Mouse (Mus musculus) forebrain, embryonic 10.5 days (tissue): ENCODE data around the gene Vamp4. TPM values are rescaled to one million over a fixed set of nuclear protein-coding genes. Genes with fewer than 3 reads are reported as not detected.
A peak's percentile ranks its signal among the peaks of the same experiment; 100 is the strongest.

ENCODE experiments used
- DNase-seq: peaks from one replicate; pipeline ENCODE4 v3.0.0-alpha.2; 2017; ENCODE audit warnings: low spot score; ENCODE audit errors: extremely low spot score
- H3K27ac ChIP-seq: fragments of 300-500 bp; sonication (generic); 2 replicates; pipeline ENCODE4 v1.5.1; 2016; ENCODE audit warnings: mild to moderate bottlenecking
- H3K27me3 ChIP-seq: fragments of 300-500 bp; sonication (generic); 2 replicates; pipeline ENCODE4 v1.6.1; 2016; ENCODE audit warnings: mild to moderate bottlenecking; ENCODE audit not compliant: poor library complexity, severe bottlenecking
- H3K36me3 ChIP-seq: fragments of 300-500 bp; sonication (generic); replicated peaks from 2 replicates; pipeline ENCODE4 v1.6.1; 2016; ENCODE audit warnings: mild to moderate bottlenecking, moderate library complexity
- H3K4me1 ChIP-seq: fragments of 300-500 bp; sonication (generic); 2 replicates; pipeline ENCODE4 v1.6.1; 2016
- H3K4me3 ChIP-seq: fragments of 300-500 bp; sonication (generic); 2 replicates; pipeline ENCODE4 v1.5.1; 2016; ENCODE audit warnings: mild to moderate bottlenecking, moderate library complexity
- H3K9me3 ChIP-seq: fragments of 300-500 bp; sonication (generic); 2 replicates; pipeline ENCODE4 v1.6.1; 2016; ENCODE audit warnings: mild to moderate bottlenecking, moderate library complexity
- WGBS: fragments of 180-500 bp; shearing (Covaris S2); methylation state at CpG from one replicate; pipeline ENCODE4 v1.1.7; 2016; 5-methylcytosine and 5-hydroxymethylcytosine counted together
- polyA plus RNA-seq: library from polyadenylated mRNA; unstranded; fragments of >200 nt; fragmentation: Nextera tagmentation; extraction: Ambion mirVana; gene quantifications from 2 replicates; pipeline ENCODE4 v1.2.1, GENCODE M21; 2016

The Vamp4 gene
- polyA plus RNA-seq = 49.0 and 49.2 TPM in 2 replicates

DNA sequence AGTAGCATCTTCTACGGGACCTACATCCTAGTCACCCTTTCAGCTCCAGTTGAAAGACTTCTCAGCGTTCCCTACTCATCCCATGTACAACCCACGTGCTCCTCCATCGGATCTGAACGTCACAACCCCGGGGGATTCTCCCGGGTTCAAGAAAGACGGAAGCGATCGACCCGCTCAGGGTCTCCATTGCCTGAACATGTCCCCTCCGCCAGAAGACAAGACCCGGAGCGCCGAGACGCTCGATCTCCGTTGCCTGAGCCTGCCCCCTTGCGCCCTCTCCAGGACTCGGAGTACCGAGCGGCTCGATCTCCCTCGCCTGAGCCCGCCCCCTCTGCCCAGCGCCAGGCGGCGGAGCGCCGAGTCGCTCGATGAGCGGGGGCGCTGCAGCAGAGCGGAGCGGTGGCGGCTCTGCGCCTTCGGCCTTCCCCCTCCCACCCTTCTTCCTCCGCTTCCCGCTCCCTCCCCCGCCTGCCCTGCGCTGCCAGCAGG lies at the start of gene Vamp4:
Vamp4 (plus strand) TSS at position 256 of the 489 bp plus-strand sequence.
- peak within 1 kb of the TSS; percentile 94 for H3K4me3 ChIP-seq
- under 1% methylated on average over 42 of the region's 43 CpGs for WGBS

GRCm38 (mm10) chr1:162529651-162530050 lies 40.7 kb upstream of the Vamp4 start:
- Histone ChIP-seq H3K27me3 (peaks cover 19% of the 10 kb centered on the region), H3K4me1 (peaks cover 4% of the 10 kb centered on the region), H3K36me3 (peaks cover 38% of the 10 kb centered on the region), H3K27ac (no peak overlapping the region), H3K9me3 (peaks cover 7% of the 10 kb centered on the region), H3K4me3 (no peak overlapping the region)
- DNase-seq = no peak
- 65% methylated on average over 2 of the region's 2 CpGs for WGBS

More for the DNA sequence above, at the start of gene Vamp4:
- Histone ChIP-seq H3K9me3 (peaks cover 7% of the 10 kb centered on the region; the same call in 1 of the 2 replicates), H3K27me3 (no peaks in the 10 kb centered on the region), H3K36me3 (peaks cover 13% of the 10 kb centered on the region), H3K4me1 (peaks cover 27% of the 10 kb centered on the region), H3K27ac (peak within 1 kb of the TSS; percentile 98)
- DNase-seq = peak; percentile 96

GRCm38 (mm10) chr1:162530666-162531065 lies 39.6 kb upstream of the Vamp4 start:
- 53% methylated on average over 1 of the region's 1 CpGs for WGBS
- Histone ChIP-seq H3K36me3 (peaks cover 48% of the 10 kb centered on the region), H3K4me1 (peaks cover 4% of the 10 kb centered on the region), H3K27me3 (peaks cover 19% of the 10 kb centered on the region), H3K27ac (no peak overlapping the region), H3K9me3 (peaks cover 7% of the 10 kb centered on the region), H3K4me3 (no peak overlapping the region)
- DNase-seq = no peak

DNA sequence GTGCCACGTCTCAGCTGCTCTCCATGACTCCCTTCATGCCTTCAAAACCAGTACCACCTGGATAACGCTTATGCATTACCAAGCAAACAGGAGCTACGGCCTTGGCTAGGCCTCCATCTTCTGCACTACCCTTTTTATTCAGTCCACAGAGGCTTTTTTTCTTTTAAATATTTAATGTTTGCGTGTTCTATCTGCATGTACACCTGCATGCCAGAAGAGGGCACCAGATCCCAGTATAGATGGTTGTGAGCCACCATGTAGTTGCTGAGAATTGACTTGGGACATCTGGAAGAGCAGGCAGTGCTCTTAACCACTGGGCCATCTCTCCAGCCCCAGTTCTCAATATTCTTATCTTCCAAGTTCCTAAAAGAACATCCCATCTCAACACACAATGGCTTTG lies 38.7 kb upstream of the Vamp4 start:
- peaks cover 7% of the 10 kb centered on the region for H3K9me3 ChIP-seq
- peaks cover 57% of the 10 kb centered on the region for H3K36me3 ChIP-seq
- DNase-seq = no peak
- no peak overlapping the region for H3K27ac ChIP-seq
- H3K4me3 ChIP-seq = no peak overlapping the region
- 65% methylated on average over 4 of the region's 4 CpGs for WGBS
- peaks cover 19% of the 10 kb centered on the region for H3K27me3 ChIP-seq
- peaks cover 4% of the 10 kb centered on the region for H3K4me1 ChIP-seq

- H3K27ac ChIP-seq = no peak overlapping the region
- 83% methylated on average over 4 of the region's 4 CpGs for WGBS
- H3K4me1 ChIP-seq = peaks cover 4% of the 10 kb centered on the region
- H3K4me3 ChIP-seq = no peak overlapping the region
- peaks cover 19% of the 10 kb centered on the region for H3K27me3 ChIP-seq
- no peak for DNase-seq
- H3K9me3 ChIP-seq = peaks cover 7% of the 10 kb centered on the region
- H3K36me3 ChIP-seq = peaks cover 64% of the 10 kb centered on the region
Observed at GRCm38 (mm10) chr1:162532330-162532729, 38.0 kb upstream of the Vamp4 start.

DNA sequence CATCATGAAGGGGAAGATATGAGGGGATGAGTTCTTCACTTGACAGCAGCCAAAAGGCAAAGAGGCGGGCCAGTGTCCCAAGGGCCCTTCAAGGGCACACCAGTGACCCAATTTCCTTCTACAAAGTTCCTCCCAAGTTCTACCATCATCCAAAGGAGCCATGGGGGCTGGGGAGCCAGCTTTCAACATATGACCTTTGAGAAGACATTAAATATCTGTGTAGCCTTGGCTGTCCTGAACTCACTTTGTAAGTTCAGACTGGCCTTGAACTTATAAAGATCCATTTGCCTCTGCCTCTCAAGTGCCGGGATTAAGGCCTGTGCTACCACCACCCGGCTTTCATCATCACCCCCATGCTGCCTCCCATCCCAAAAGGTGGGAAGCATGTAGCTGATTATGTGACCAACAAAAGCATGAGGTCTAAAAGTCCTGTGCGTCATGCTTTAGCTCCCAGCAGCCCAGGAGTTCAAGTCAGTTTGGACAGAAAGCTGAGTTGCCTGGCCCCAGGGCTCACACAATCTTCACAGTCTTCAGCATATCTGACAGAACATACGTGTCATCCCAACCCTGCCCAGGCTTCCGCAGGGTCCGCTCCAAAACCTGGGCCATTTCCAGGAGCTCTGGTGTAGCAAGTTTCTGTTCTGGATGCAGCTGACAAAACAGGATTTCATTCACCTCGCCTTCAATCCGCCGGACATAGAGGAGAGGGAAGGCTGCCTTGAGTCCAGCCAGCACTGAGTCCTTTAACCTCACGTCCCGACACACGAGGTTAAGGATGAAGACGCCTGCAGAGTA lies 36.4 kb upstream of the Vamp4 start:
- Histone ChIP-seq H3K27ac (no peak overlapping the region), H3K4me1 (peaks cover 4% of the 10 kb centered on the region), H3K9me3 (no peaks in the 10 kb centered on the region), H3K4me3 (no peak overlapping the region), H3K27me3 (peaks cover 15% of the 10 kb centered on the region), H3K36me3 (peaks cover 73% of the 10 kb centered on the region)
- DNase-seq = no peak
- WGBS = 94% methylated on average over 14 of the region's 14 CpGs

DNA sequence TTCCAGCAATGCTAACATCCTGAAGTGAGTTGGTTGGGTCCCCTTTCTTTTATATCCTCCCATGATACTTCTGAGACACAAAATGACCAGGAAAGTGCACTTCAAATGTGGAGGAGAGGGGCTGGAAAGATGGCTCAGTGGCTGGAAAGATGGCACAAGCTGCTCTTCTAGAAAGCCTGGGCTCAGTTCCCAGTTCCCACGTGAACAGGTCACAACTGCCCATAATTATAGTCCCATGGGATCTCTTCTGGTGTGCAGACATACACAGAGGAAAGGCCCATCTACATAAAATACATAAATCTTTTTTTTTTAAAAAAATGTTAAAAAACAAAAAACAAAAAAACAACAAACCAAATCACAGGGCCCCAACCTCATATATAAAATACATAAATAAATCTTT lies 27.1 kb upstream of the Vamp4 start:
- Histone ChIP-seq H3K4me1 (peaks cover 20% of the 10 kb centered on the region), H3K27ac (no peak overlapping the region), H3K4me3 (no peak overlapping the region), H3K27me3 (no peaks in the 10 kb centered on the region), H3K36me3 (peaks cover 83% of the 10 kb centered on the region), H3K9me3 (no peaks in the 10 kb centered on the region)
- 89% methylated on average over 1 of the region's 1 CpGs for WGBS
- DNase-seq = no peak

DNA sequence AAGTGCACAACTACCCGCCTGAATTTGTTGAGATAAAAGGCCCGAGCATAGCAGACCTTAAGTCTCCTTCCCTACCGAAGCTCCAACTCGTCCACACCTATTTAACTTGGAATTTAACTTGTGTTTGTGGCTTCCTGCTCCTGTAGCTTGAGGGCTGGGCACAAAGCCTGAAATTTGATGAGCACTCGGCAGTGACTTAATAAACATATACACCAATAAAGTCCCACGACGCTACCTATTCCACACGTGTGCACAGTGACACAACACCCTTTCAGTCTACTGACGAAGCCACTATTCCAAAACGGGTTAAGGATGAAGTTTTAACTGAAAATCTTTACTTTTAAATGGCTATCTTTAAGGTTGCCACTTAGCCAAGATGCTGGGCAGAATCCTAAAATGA lies 22.7 kb upstream of the Vamp4 start:
- peaks cover 28% of the 10 kb centered on the region for H3K4me1 ChIP-seq
- H3K36me3 ChIP-seq = peaks cover 39% of the 10 kb centered on the region
- H3K9me3 ChIP-seq = no peaks in the 10 kb centered on the region
- peak overlapping the region; percentile 79 for H3K4me3 ChIP-seq
- no peak for DNase-seq
- peak overlapping the region; percentile 86 for H3K27ac ChIP-seq
- WGBS = 23% methylated on average over 10 of the region's 10 CpGs
- H3K27me3 ChIP-seq = no peaks in the 10 kb centered on the region

DNA sequence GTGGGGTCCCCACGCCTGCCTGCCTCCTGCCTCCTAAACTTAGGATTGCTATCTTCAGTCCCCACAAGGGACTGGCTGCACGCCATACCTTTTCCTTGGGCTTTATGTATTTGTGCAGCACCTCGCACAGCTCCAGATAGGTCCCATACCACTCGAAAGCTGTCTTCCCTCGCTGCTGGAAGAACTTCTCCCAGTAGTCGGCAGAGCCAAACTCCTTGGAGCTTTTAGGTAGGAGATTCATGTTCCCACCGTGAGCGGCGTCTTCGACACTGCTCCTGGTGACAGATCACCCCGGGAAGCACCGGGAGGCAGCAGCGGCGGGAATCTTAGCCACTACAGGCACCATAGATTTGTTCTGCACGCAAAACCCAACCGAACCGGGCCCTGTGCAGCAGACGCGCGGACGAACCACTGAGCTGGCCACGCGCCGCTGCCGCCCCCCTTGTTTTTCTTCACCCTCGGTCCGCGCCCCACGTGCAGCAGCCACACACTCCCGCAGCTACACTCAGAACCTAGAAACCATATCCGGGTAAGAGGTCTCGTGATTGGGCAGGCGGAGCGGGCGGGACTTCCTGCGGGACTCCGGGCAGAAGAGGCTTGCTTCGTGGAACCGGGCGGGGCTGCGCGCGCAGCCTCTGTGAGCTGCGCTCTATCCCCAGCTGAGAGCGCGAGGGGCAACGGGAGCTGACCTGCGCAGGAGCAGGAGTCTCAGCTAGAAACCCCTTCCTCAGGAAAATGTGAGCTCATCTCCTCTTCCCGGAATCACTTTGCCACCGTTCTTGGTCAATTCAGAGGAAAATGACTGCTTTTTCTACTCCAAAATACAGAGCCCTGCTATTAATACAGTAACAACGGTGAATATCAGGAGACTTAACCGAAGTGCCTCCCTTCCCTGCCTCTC lies 22.0 kb upstream of the Vamp4 start, which contains the start of gene Mettl13:
Mettl13 (minus strand) TSS at position 536 of the 901 bp plus-strand sequence.
- peak within 1 kb of the TSS; percentile 79 for H3K4me3 ChIP-seq
- peaks cover 28% of the 10 kb centered on the region for H3K4me1 ChIP-seq
- no peaks in the 10 kb centered on the region for H3K27me3 ChIP-seq
- H3K9me3 ChIP-seq = no peaks in the 10 kb centered on the region
- WGBS = under 1% methylated on average over 52 of the region's 52 CpGs
- peak; percentile 96 for DNase-seq
- peaks cover 32% of the 10 kb centered on the region for H3K36me3 ChIP-seq
- H3K27ac ChIP-seq = peak within 1 kb of the TSS; percentile 86

GRCm38 (mm10) chr1:162548917-162549613 lies 21.2 kb upstream of the Vamp4 start:
- Histone ChIP-seq H3K4me3 (peak overlapping the region; percentile 79), H3K36me3 (peaks cover 24% of the 10 kb centered on the region), H3K9me3 (no peaks in the 10 kb centered on the region), H3K4me1 (peaks cover 28% of the 10 kb centered on the region), H3K27me3 (no peaks in the 10 kb centered on the region), H3K27ac (peak overlapping the region; percentile 86)
- 76% methylated on average over 10 of the region's 10 CpGs for WGBS
- no peak for DNase-seq

GRCm38 (mm10) chr1:162549615-162550283 lies 20.6 kb upstream of the Vamp4 start:
- Histone ChIP-seq H3K4me1 (peaks cover 28% of the 10 kb centered on the region), H3K9me3 (no peaks in the 10 kb centered on the region), H3K4me3 (no peak overlapping the region), H3K36me3 (peaks cover 18% of the 10 kb centered on the region), H3K27ac (no peak overlapping the region), H3K27me3 (no peaks in the 10 kb centered on the region)
- WGBS = 74% methylated on average over 5 of the region's 5 CpGs
- DNase-seq = no peak

DNA sequence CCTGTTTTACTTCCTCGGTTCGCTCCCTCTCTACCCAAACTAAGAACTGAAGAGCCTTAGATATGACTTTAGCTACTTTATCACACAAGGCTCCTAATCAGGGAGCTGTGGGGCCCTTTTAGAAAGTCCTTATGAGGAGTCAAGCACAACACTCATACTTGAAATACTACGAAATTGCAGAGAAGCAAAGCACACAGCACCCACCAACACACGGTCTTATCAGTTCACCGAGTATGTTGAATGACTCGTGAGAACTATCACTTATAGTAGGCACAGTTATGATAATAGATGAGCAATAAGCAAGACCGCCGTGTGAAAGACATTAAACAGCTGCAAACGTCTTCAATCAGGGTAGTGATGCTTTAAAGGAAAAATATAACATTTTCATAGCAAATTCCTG lies 17.4 kb upstream of the Vamp4 start:
- no peak overlapping the region for H3K27ac ChIP-seq
- no peaks in the 10 kb centered on the region for H3K27me3 ChIP-seq
- H3K36me3 ChIP-seq = no peaks in the 10 kb centered on the region
- peaks cover 10% of the 10 kb centered on the region for H3K4me1 ChIP-seq
- no peak overlapping the region for H3K4me3 ChIP-seq
- WGBS = 91% methylated on average over 9 of the region's 9 CpGs
- DNase-seq = no peak
- H3K9me3 ChIP-seq = no peaks in the 10 kb centered on the region
